Mouse (Mus musculus) hindbrain, embryonic 15.5 days (tissue): ENCODE results near the gene Adra1d. TPM values are rescaled to one million over a fixed set of nuclear protein-coding genes. Genes with fewer than 3 reads are reported as not detected.

ENCODE experiments used
- ATAC-seq: fragments of 200-750 bp; cut with Nextera tagmentation; 2 replicates; pipeline ENCODE4 v1.8.0; 2017; ENCODE audit warnings: low read depth, moderate number of reproducible peaks, moderate TSS enrichment; ENCODE audit not compliant: low FRiP score
- H3K27ac ChIP-seq: fragments of 300-500 bp; sonication (generic); replicated peaks from 2 replicates; pipeline ENCODE4 v1.5.1; 2015; ENCODE audit warnings: mild to moderate bottlenecking, inconsistent platforms
- H3K27me3 ChIP-seq: fragments of 300-500 bp; sonication (generic); 2 replicates; pipeline ENCODE4 v1.6.1; 2015; ENCODE audit warnings: control low read depth, inconsistent platforms
- H3K36me3 ChIP-seq: fragments of 300-500 bp; sonication (generic); 2 replicates; pipeline ENCODE4 v1.6.1; 2015; ENCODE audit warnings: control low read depth, inconsistent platforms
- H3K4me1 ChIP-seq: fragments of 300-500 bp; sonication (generic); replicated peaks from 2 replicates; pipeline ENCODE4 v1.6.1; 2015; ENCODE audit warnings: control low read depth, inconsistent platforms
- H3K4me2 ChIP-seq: fragments of 300-500 bp; sonication (generic); 2 replicates; pipeline ENCODE4 v1.6.1; 2015; ENCODE audit warnings: moderate library complexity, mild to moderate bottlenecking, inconsistent platforms
- H3K4me3 ChIP-seq: fragments of 300-500 bp; sonication (generic); 2 replicates; pipeline ENCODE4 v1.5.1; 2015; ENCODE audit warnings: mild to moderate bottlenecking, inconsistent platforms
- H3K9ac ChIP-seq: fragments of 300-500 bp; sonication (generic); 2 replicates; pipeline ENCODE4 v1.6.1; 2015; ENCODE audit warnings: inconsistent platforms
- H3K9me3 ChIP-seq: fragments of 300-500 bp; sonication (generic); 2 replicates; pipeline ENCODE4 v1.6.1; 2016; ENCODE audit warnings: control low read depth, inconsistent platforms
- WGBS: fragments of 180-500 bp; shearing (Covaris S2); methylation state at CpG from one replicate; pipeline ENCODE4 v1.1.7; 2015; 5-methylcytosine and 5-hydroxymethylcytosine counted together
- polyA plus RNA-seq: library from polyadenylated mRNA; unstranded; fragments of >200 nt; fragmentation: Nextera tagmentation; extraction: Ambion mirVana; gene quantifications from 2 replicates; pipeline ENCODE4 v1.2.1, GENCODE M21; 2015

Adra1d gene
- polyA plus RNA-seq, 1 experiment from 2014 or later, result 0.61 TPM

GRCm38 (mm10) chr2:131531271-131531670, 30.8 kb downstream of the Adra1d start:
- Histone ChIP-seq H3K27me3 (no peaks in the 10 kb centered on the region), H3K27ac (no peak overlapping the region), H3K9ac (no peak overlapping the region), H3K36me3 (0 out of 2 replicates have a peak, but pooled peaks cover 6% of the 10 kb centered on the region), H3K9me3 (no peaks in the 10 kb centered on the region), H3K4me1 (no peaks in the 10 kb centered on the region), H3K4me2 (no peak overlapping the region), H3K4me3 (no peak overlapping the region)
- ATAC-seq, result no peak
- WGBS, result 89% methylated on average over 7 of the region's 7 CpGs

- no peak overlapping the region for H3K4me2 ChIP-seq
- no peak for ATAC-seq
Observed at GRCm38 (mm10) chr2:131530623-131531008, 31.5 kb downstream of the Adra1d start.

GRCm38 (mm10) chr2:131529898-131530622, 32.0 kb downstream of the Adra1d start:
- Histone ChIP-seq H3K27me3 (no peaks in the 10 kb centered on the region), H3K9ac (no peak overlapping the region), H3K36me3 (0 out of 2 replicates have a peak, but pooled peaks cover 6% of the 10 kb centered on the region), H3K27ac (no peak overlapping the region), H3K9me3 (no peaks in the 10 kb centered on the region), H3K4me1 (no peaks in the 10 kb centered on the region), H3K4me3 (no peak overlapping the region), H3K4me2 (no peak overlapping the region)
- ATAC-seq, result peak; percentile 40
- WGBS, result 38% methylated on average over 11 of the region's 11 CpGs

More at GRCm38 (mm10) chr2:131530623-131531008, 31.5 kb downstream of the Adra1d start:
- H3K4me3 ChIP-seq, result no peak overlapping the region
- no peak overlapping the region for H3K27ac ChIP-seq
- no peaks in the 10 kb centered on the region for H3K4me1 ChIP-seq
- H3K27me3 ChIP-seq, result no peaks in the 10 kb centered on the region
- 0 out of 2 replicates have a peak, but pooled peaks cover 6% of the 10 kb centered on the region for H3K36me3 ChIP-seq
- WGBS, result 27% methylated on average over 9 of the region's 9 CpGs
- H3K9ac ChIP-seq, result no peak overlapping the region
- H3K9me3 ChIP-seq, result no peaks in the 10 kb centered on the region

DNA sequence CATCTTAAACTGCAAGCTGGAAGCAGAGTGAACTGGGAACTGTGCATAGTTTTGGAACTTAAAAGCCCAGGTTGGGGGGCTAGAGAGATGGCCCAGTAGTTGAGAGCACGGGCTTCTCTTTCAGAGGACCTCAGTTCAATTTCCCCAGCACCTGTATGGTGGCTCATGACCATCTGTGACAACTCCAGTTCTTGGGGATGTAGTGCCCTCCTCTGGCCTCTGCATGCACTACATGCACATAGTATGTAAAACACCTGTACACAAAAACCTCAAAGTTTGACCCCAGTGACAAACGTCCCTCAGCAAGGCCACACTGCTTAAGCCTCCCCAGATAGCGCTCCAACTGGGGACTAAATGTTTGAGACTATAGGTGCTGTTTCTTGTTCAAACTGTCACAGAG, 35.0 kb downstream of the Adra1d start:
- 40% methylated on average over 3 of the region's 3 CpGs for WGBS
- ATAC-seq, result no peak

DNA sequence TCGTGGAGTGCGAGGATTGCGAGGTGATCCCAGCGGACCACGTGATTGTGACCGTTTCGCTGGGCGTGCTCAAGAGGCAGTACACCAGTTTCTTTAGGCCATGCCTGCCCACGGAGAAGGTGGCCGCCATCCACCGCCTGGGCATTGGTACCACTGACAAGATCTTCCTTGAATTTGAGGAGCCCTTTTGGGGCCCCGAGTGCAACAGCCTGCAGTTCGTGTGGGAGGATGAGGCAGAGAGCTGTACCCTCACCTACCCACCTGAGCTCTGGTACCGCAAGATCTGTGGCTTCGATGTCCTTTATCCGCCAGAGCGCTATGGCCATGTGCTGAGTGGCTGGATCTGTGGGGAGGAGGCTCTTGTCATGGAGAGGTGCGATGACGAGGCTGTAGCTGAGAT, 41.3 kb downstream of the Adra1d start:
- Histone ChIP-seq H3K4me1 (no peaks in the 10 kb centered on the region), H3K9ac (no peak overlapping the region), H3K4me2 (no peak overlapping the region), H3K36me3 (peaks cover 13% of the 10 kb centered on the region; the same call in 1 of the 2 replicates), H3K27ac (no peak overlapping the region), H3K27me3 (no peaks in the 10 kb centered on the region), H3K4me3 (no peak overlapping the region), H3K9me3 (no peaks in the 10 kb centered on the region)
- 95% methylated on average over 19 of the region's 19 CpGs for WGBS
- no peak for ATAC-seq

More for the DNA sequence above, 35.0 kb downstream of the Adra1d start:
- Histone ChIP-seq H3K27ac (no peak overlapping the region), H3K4me1 (no peaks in the 10 kb centered on the region), H3K27me3 (no peaks in the 10 kb centered on the region), H3K4me3 (no peak overlapping the region), H3K9me3 (no peaks in the 10 kb centered on the region), H3K36me3 (0 out of 2 replicates have a peak, but pooled peaks cover 6% of the 10 kb centered on the region), H3K9ac (no peak overlapping the region), H3K4me2 (no peak overlapping the region)

GRCm38 (mm10) chr2:131518790-131519189, 43.3 kb downstream of the Adra1d start:
- Histone ChIP-seq H3K27me3 (no peaks in the 10 kb centered on the region), H3K4me3 (no peak overlapping the region), H3K27ac (no peak overlapping the region), H3K4me2 (no peak overlapping the region), H3K36me3 (peaks cover 13% of the 10 kb centered on the region; the same call in 1 of the 2 replicates), H3K4me1 (no peaks in the 10 kb centered on the region; the same call in 1 of the 2 replicates), H3K9ac (no peak overlapping the region), H3K9me3 (no peaks in the 10 kb centered on the region)
- ATAC-seq, result no peak
- 69% methylated on average over 3 of the region's 3 CpGs for WGBS

GRCm38 (mm10) chr2:131517550-131517949, 44.5 kb downstream of the Adra1d start:
- Histone ChIP-seq H3K9me3 (no peaks in the 10 kb centered on the region), H3K4me2 (no peak overlapping the region), H3K9ac (no peak overlapping the region), H3K27ac (no peak overlapping the region), H3K4me1 (no peaks in the 10 kb centered on the region; the same call in 1 of the 2 replicates), H3K27me3 (no peaks in the 10 kb centered on the region), H3K4me3 (no peak overlapping the region), H3K36me3 (peaks cover 13% of the 10 kb centered on the region; the same call in 1 of the 2 replicates)
- 95% methylated on average over 4 of the region's 4 CpGs for WGBS
- no peak for ATAC-seq

DNA sequence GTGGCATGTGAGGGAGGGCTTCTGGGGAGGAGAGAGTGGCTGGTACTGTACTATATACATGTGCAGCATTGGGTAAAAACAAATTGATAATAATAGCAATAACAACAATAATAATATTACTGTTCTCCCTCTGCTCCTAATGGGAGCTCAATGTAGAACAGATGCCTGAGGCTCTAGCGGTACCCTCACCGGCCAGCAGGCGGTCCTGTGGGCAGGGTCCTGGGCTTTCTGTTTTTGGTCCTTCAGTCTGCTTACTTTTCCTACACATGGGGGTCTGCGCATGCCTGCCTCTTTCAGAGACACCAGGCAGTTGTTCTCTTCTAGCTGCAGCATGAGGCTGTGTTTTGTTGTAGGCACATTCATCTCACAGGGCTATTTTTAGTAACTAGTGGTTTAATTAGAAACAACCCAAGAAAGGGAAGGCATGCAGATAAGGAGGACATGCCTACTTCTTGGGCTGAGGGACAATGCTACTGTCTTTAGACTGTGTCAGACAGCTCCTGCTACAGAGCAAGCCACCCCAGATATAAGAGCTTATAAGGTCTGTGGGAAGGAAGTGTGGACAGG, 47.9 kb downstream of the Adra1d start:
- WGBS, result 90% methylated on average over 4 of the region's 4 CpGs
- no peaks in the 10 kb centered on the region for H3K9me3 ChIP-seq
- no peak for ATAC-seq

GRCm38 (mm10) chr2:131513477-131513876, 48.6 kb downstream of the Adra1d start:
- 48% methylated on average over 2 of the region's 2 CpGs for WGBS
- Histone ChIP-seq H3K36me3 (no peaks in the 10 kb centered on the region), H3K4me3 (no peak overlapping the region), H3K27ac (no peak overlapping the region), H3K27me3 (no peaks in the 10 kb centered on the region), H3K4me2 (no peak overlapping the region), H3K9ac (no peak overlapping the region), H3K9me3 (no peaks in the 10 kb centered on the region), H3K4me1 (peaks cover 20% of the 10 kb centered on the region)
- no peak for ATAC-seq

More for the DNA sequence above, 47.9 kb downstream of the Adra1d start:
- no peak overlapping the region for H3K4me3 ChIP-seq
- no peaks in the 10 kb centered on the region for H3K27me3 ChIP-seq
- H3K36me3 ChIP-seq, result no peaks in the 10 kb centered on the region
- no peak overlapping the region for H3K4me2 ChIP-seq
- peaks cover 18% of the 10 kb centered on the region for H3K4me1 ChIP-seq
- H3K9ac ChIP-seq, result no peak overlapping the region
- H3K27ac ChIP-seq, result no peak overlapping the region

DNA sequence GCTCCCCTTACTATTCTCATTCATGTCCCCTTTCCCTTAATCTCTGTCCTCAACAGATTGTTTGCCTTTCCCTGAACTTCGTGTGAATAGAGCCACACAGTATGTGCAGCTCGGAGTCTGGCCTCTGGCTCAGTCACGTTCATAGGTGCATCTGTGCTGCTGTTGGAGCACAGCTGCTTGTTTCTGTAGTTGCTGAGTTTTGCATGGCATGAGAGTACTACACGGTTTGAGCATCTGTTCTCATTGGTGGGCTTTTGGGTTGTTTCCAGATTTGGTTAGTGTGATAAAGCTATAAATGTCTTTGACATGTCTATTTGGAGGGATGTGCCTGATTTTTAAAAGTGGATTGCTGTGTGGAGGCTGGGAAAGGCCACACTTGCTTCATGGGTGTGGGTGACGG, 51.6 kb downstream of the Adra1d start:
- H3K27ac ChIP-seq, result no peak overlapping the region
- no peak overlapping the region for H3K9ac ChIP-seq
- no peak overlapping the region for H3K4me3 ChIP-seq
- H3K4me2 ChIP-seq, result no peak overlapping the region
- peaks cover 45% of the 10 kb centered on the region for H3K4me1 ChIP-seq
- no peaks in the 10 kb centered on the region for H3K9me3 ChIP-seq
- no peaks in the 10 kb centered on the region for H3K27me3 ChIP-seq
- no peaks in the 10 kb centered on the region for H3K36me3 ChIP-seq
- WGBS, result 76% methylated on average over 5 of the region's 5 CpGs
- ATAC-seq, result no peak

DNA sequence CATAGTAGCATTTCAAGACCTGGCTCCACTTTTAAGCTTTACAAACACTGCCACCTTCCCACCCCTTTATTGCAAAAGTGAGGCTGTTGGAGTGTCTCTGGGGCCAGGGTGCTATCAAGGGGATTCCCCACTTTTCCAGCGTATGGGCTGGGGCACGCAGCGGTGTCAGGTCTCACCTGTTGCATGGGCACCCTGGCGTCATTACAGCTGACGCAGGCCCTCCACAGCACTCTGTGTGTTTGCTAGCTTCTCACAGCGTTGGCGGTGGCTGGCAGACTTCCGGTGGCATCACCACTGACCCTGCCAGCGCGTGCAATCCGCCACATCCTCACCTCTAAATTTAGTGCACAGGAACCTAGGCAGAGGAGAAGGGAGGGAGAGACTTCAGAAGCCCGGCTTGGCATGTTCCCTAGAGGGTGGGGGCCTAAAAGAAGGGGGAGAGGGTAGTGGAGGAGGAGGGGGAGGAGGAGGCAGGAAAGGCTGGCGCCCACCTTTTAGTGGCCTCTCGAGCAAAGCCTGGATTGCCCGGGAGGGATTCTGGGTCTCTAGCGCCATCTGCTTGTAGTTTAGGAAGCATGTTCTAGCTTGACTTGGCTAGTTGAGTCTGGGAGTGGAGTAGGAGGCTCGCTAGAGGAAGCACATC, 52.3 kb downstream of the Adra1d start:
- peak overlapping the region; percentile 15 for H3K4me3 ChIP-seq
- H3K36me3 ChIP-seq, result no peaks in the 10 kb centered on the region
- WGBS, result 21% methylated on average over 17 of the region's 17 CpGs
- H3K9me3 ChIP-seq, result no peaks in the 10 kb centered on the region
- peaks cover 46% of the 10 kb centered on the region for H3K4me1 ChIP-seq
- H3K4me2 ChIP-seq, result peak overlapping the region; percentile 47
- H3K9ac ChIP-seq, result no peak overlapping the region
- no peak overlapping the region for H3K27ac ChIP-seq
- ATAC-seq, result peak; percentile 49
- no peaks in the 10 kb centered on the region for H3K27me3 ChIP-seq

DNA sequence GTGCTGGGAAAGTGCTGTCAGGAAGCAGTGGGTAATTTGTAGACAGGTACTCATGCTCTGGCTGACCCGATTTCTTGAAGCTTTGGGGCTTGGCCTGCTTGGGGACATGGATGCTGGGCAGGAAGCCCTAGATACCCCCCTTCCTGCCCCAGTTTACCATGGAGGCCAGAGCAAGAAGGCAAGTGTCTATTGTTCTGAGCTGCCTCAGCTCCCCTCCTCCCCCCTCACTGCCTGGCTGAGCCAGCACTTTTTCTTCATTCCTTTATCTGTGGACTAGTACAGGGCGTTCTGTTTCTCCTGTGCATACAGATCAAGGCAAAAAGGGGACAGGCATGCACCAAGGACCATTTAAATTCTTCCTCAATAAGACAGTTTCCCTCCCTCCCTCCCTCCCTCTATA, 53.6 kb downstream of the Adra1d start:
- peaks cover 46% of the 10 kb centered on the region for H3K4me1 ChIP-seq
- no peaks in the 10 kb centered on the region for H3K36me3 ChIP-seq
- no peak; the same call in 1 of the 2 replicates for ATAC-seq
- no peak overlapping the region for H3K4me2 ChIP-seq
- H3K4me3 ChIP-seq, result no peak overlapping the region
- no peaks in the 10 kb centered on the region for H3K9me3 ChIP-seq
- H3K9ac ChIP-seq, result no peak overlapping the region
- H3K27me3 ChIP-seq, result no peaks in the 10 kb centered on the region
- no peak overlapping the region; the same call in 1 of the 2 replicates for H3K27ac ChIP-seq
- WGBS, result 45% methylated on average over 2 of the region's 2 CpGs
